Mouse (Mus musculus) midbrain, embryonic 15.5 days (tissue): Measurements from ENCODE around the gene Pdk2. TPM values are rescaled to one million over a fixed set of nuclear protein-coding genes. Genes with fewer than 3 reads are reported as not detected.
"Not testable (repeated sequence)": the region's sequence is repeated elsewhere in the genome, so short reads cannot be mapped to it uniquely, and the experiment has no call there.

ENCODE experiments used
- ATAC-seq: fragments of 200-750 bp; cut with Nextera tagmentation; replicated peaks from 2 replicates; pipeline ENCODE4 v1.8.0; 2017; ENCODE audit warnings: moderate TSS enrichment
- H3K27ac ChIP-seq: fragments of 300-500 bp; sonication (generic); 2 replicates; pipeline ENCODE4 v1.5.1; 2015; ENCODE audit warnings: mild to moderate bottlenecking, inconsistent platforms
- H3K27me3 ChIP-seq: fragments of 300-500 bp; sonication (generic); replicated peaks from 2 replicates; pipeline ENCODE4 v1.6.1; 2015; ENCODE audit warnings: inconsistent platforms
- H3K36me3 ChIP-seq: fragments of 300-500 bp; sonication (generic); replicated peaks from 2 replicates; pipeline ENCODE4 v1.6.1; 2015; ENCODE audit warnings: inconsistent platforms
- H3K4me1 ChIP-seq: fragments of 300-500 bp; sonication (generic); 2 replicates; pipeline ENCODE4 v1.6.1; 2015; ENCODE audit warnings: inconsistent platforms
- H3K4me2 ChIP-seq: fragments of 300-500 bp; sonication (generic); 2 replicates; pipeline ENCODE4 v1.6.1; 2015; ENCODE audit warnings: inconsistent platforms, mild to moderate bottlenecking, moderate library complexity
- H3K4me3 ChIP-seq: fragments of 300-500 bp; sonication (generic); 2 replicates; pipeline ENCODE4 v1.5.1; 2015; ENCODE audit warnings: mild to moderate bottlenecking, inconsistent platforms
- H3K9ac ChIP-seq: fragments of 300-500 bp; sonication (generic); 2 replicates; pipeline ENCODE4 v1.6.1; 2015; ENCODE audit warnings: mild to moderate bottlenecking, inconsistent platforms
- H3K9me3 ChIP-seq: fragments of 300-500 bp; sonication (generic); 2 replicates; pipeline ENCODE4 v1.6.1; 2016; ENCODE audit warnings: inconsistent platforms
- WGBS: fragments of 180-500 bp; shearing (Covaris S2); methylation state at CpG from one replicate; pipeline ENCODE4 v1.1.7; 2015; ENCODE audit warnings: mixed read lengths; 5-methylcytosine and 5-hydroxymethylcytosine counted together
- polyA plus RNA-seq: library from polyadenylated mRNA; unstranded; fragments of >200 nt; fragmentation: Nextera tagmentation; extraction: Ambion mirVana; gene quantifications from 2 replicates; pipeline ENCODE4 v1.2.1, GENCODE M21; 2015

Pdk2 gene
- polyA plus RNA-seq, 1 experiment from 2014 or later: 28.2 TPM

GRCm38 (mm10) chr11:95022237-95022992, 18.7 kb downstream of the Pdk2 start:
- Histone ChIP-seq H3K9ac (no peak overlapping the region), H3K4me1 (peaks cover 3% of the 10 kb centered on the region; the same call in 1 of the 2 replicates), H3K4me2 (no peak overlapping the region), H3K27me3 (no peaks in the 10 kb centered on the region), H3K36me3 (peaks cover 61% of the 10 kb centered on the region), H3K4me3 (no peak overlapping the region), H3K27ac (no peak overlapping the region), H3K9me3 (no peaks in the 10 kb centered on the region)
- whole genome bisulfite sequencing: 84% methylated on average over 10 of the region's 10 CpGs
- no peak for ATAC-seq

- Histone ChIP-seq H3K4me3 (no peak overlapping the region), H3K27ac (no peak overlapping the region), H3K27me3 (no peaks in the 10 kb centered on the region), H3K9me3 (no peaks in the 10 kb centered on the region), H3K4me1 (peaks cover 55% of the 10 kb centered on the region), H3K4me2 (no peak overlapping the region), H3K36me3 (peaks cover 16% of the 10 kb centered on the region; the same call in 1 of the 2 replicates), H3K9ac (no peak overlapping the region)
- 68% methylated on average over 3 of the region's 3 CpGs for WGBS
- ATAC-seq: no peak
These were observed 25.7 kb downstream of the Pdk2 start for GRCm38 (mm10) chr11:95015484-95015883.

- H3K9ac ChIP-seq: peak overlapping the region; percentile 100; the same call in 1 of the 2 replicates
- no peak for ATAC-seq
- peaks cover 70% of the 10 kb centered on the region for H3K4me1 ChIP-seq
- 0 out of 2 replicates have a peak, but pooled peaks cover 5% of the 10 kb centered on the region for H3K36me3 ChIP-seq
- H3K4me2 ChIP-seq: peak overlapping the region; percentile 91
- 17% methylated on average over 3 of the region's 3 CpGs for WGBS
- H3K4me3 ChIP-seq: peak overlapping the region; percentile 99
- peak overlapping the region; percentile 95 for H3K27ac ChIP-seq
- H3K9me3 ChIP-seq: no peaks in the 10 kb centered on the region
- H3K27me3 ChIP-seq: no peaks in the 10 kb centered on the region
These were observed 28.7 kb downstream of the Pdk2 start for GRCm38 (mm10) chr11:95012487-95012886.

- 35% methylated on average over 3 of the region's 3 CpGs for WGBS
- Histone ChIP-seq H3K27me3 (no peaks in the 10 kb centered on the region), H3K4me3 (peak overlapping the region; percentile 99), H3K9ac (peak overlapping the region; percentile 100), H3K27ac (peak overlapping the region; percentile 95), H3K9me3 (no peaks in the 10 kb centered on the region), H3K36me3 (0 out of 2 replicates have a peak, but pooled peaks cover 5% of the 10 kb centered on the region), H3K4me2 (peak overlapping the region; percentile 91), H3K4me1 (peaks cover 70% of the 10 kb centered on the region)
- ATAC-seq: no peak
These were observed 29.1 kb downstream of the Pdk2 start for GRCm38 (mm10) chr11:95012075-95012474.

- WGBS: 21% methylated on average over 1 of the region's 1 CpGs
- ATAC-seq: no peak
- peak overlapping the region; percentile 95 for H3K27ac ChIP-seq
- peak overlapping the region; percentile 91 for H3K4me2 ChIP-seq
- H3K9me3 ChIP-seq: no peaks in the 10 kb centered on the region
- peaks cover 73% of the 10 kb centered on the region for H3K4me1 ChIP-seq
- peak overlapping the region; percentile 100 for H3K9ac ChIP-seq
- peak overlapping the region; percentile 99 for H3K4me3 ChIP-seq
- H3K27me3 ChIP-seq: no peaks in the 10 kb centered on the region
- 0 out of 2 replicates have a peak, but pooled peaks cover 5% of the 10 kb centered on the region for H3K36me3 ChIP-seq
These were observed 29.7 kb downstream of the Pdk2 start for GRCm38 (mm10) chr11:95011416-95011815.

- H3K36me3 ChIP-seq, ATAC-seq, H3K9me3 ChIP-seq, H3K27me3 ChIP-seq: not testable (repeated sequence)
- Histone ChIP-seq H3K4me3 (peak overlapping the region; percentile 99), H3K4me2 (peak overlapping the region; percentile 91), H3K9ac (peak overlapping the region; percentile 100), H3K27ac (peak overlapping the region; percentile 95), H3K4me1 (peaks cover 75% of the 10 kb centered on the region)
- 0% methylated on average over 4 of the region's 4 CpGs for WGBS
These were observed 30.2 kb downstream of the Pdk2 start for GRCm38 (mm10) chr11:95010841-95011403.

GRCm38 (mm10) chr11:95010141-95010739, 30.9 kb downstream of the Pdk2 start:
- Histone ChIP-seq H3K4me2 (peak overlapping the region; percentile 91), H3K27me3 (no peaks in the 10 kb centered on the region), H3K9me3 (no peaks in the 10 kb centered on the region), H3K4me3 (peak overlapping the region; percentile 99), H3K36me3 (peaks cover 7% of the 10 kb centered on the region; the same call in 1 of the 2 replicates), H3K9ac (peak overlapping the region; percentile 100), H3K4me1 (peaks cover 71% of the 10 kb centered on the region), H3K27ac (peak overlapping the region; percentile 95)
- peak; percentile 64 for ATAC-seq
- under 1% methylated on average over 30 of the region's 40 CpGs for WGBS

GRCm38 (mm10) chr11:95009629-95010014, 31.5 kb downstream of the Pdk2 start, which contains the start of gene Samd14:
Gene Samd14, plus strand, starts transcription at chr11:95009879.
- peak within 1 kb of the TSS; percentile 99 for H3K4me3 ChIP-seq
- 0% methylated on average over 28 of the region's 32 CpGs for WGBS
- no peaks in the 10 kb centered on the region for H3K9me3 ChIP-seq
- peaks cover 67% of the 10 kb centered on the region for H3K4me1 ChIP-seq
- H3K27ac ChIP-seq: peak within 1 kb of the TSS; percentile 95
- peaks cover 5% of the 10 kb centered on the region; the same call in 1 of the 2 replicates for H3K36me3 ChIP-seq
- H3K9ac ChIP-seq: peak within 1 kb of the TSS; percentile 100
- H3K27me3 ChIP-seq: no peaks in the 10 kb centered on the region
- peak within 1 kb of the TSS; percentile 91 for H3K4me2 ChIP-seq
- ATAC-seq: peak; percentile 68

GRCm38 (mm10) chr11:95008661-95009628, 32.2 kb downstream of the Pdk2 start:
- peak overlapping the region; percentile 91 for H3K4me2 ChIP-seq
- no peaks in the 10 kb centered on the region for H3K27me3 ChIP-seq
- no peaks in the 10 kb centered on the region for H3K9me3 ChIP-seq
- H3K4me3 ChIP-seq: peak overlapping the region; percentile 99
- 29% methylated on average over 15 of the region's 15 CpGs for WGBS
- H3K27ac ChIP-seq: peak overlapping the region; percentile 95
- peaks cover 61% of the 10 kb centered on the region for H3K4me1 ChIP-seq
- peak overlapping the region; percentile 100 for H3K9ac ChIP-seq
- no peak for ATAC-seq
- peaks cover 5% of the 10 kb centered on the region; the same call in 1 of the 2 replicates for H3K36me3 ChIP-seq

- peak overlapping the region; percentile 95; the same call in 1 of the 2 replicates for H3K27ac ChIP-seq
- peaks cover 13% of the 10 kb centered on the region for H3K36me3 ChIP-seq
- no peak for ATAC-seq
- no peaks in the 10 kb centered on the region for H3K9me3 ChIP-seq
- peak overlapping the region; percentile 80 for H3K4me2 ChIP-seq
- H3K4me1 ChIP-seq: peaks cover 48% of the 10 kb centered on the region
- H3K27me3 ChIP-seq: no peaks in the 10 kb centered on the region
- H3K9ac ChIP-seq: peak overlapping the region; percentile 47; the same call in 1 of the 2 replicates
- 77% methylated on average over 3 of the region's 3 CpGs for WGBS
- H3K4me3 ChIP-seq: no peak overlapping the region
These were observed 33.7 kb downstream of the Pdk2 start for GRCm38 (mm10) chr11:95007418-95007817.

GRCm38 (mm10) chr11:95006525-95007219, 34.5 kb downstream of the Pdk2 start:
- peak; percentile 55 for ATAC-seq
- Histone ChIP-seq H3K27ac (peak overlapping the region; percentile 82), H3K4me2 (peak overlapping the region; percentile 80), H3K9me3 (no peaks in the 10 kb centered on the region), H3K4me3 (peak overlapping the region; percentile 39), H3K9ac (peak overlapping the region; percentile 47), H3K27me3 (no peaks in the 10 kb centered on the region), H3K36me3 (peaks cover 19% of the 10 kb centered on the region), H3K4me1 (peaks cover 41% of the 10 kb centered on the region)
- 1% methylated on average over 27 of the region's 27 CpGs for WGBS
